Mouse (Mus musculus): ENCODE measurements around the gene Olfm2. TPM values are rescaled to one million over a fixed set of nuclear protein-coding genes. Genes with fewer than 3 reads are reported as not detected.
"Not testable (repeated sequence)": the region's sequence is repeated elsewhere in the genome, so short reads cannot be mapped to it uniquely, and the experiment has no call there.

The Olfm2 gene
- total RNA-seq, 4 experiments from 2014 or later, result 0.16 to 0.32 TPM; not detected in 2

GRCm38 (mm10) chr9:20662325-20662724, 83.8 kb downstream of the Olfm2 start:
- peak in 1 of 2 experiments; percentile 22 for DNase-seq (ENCODE audit: low spot score in 2 of 2)

- peak; percentile 31 to 54 for DNase-seq (ENCODE audit: low spot score in 2 of 2)
These were observed 88.6 kb downstream of the Olfm2 start for GRCm38 (mm10) chr9:20657546-20657945.

- no peak for DNase-seq (ENCODE audit: low spot score in 2 of 2)
These were observed 92.3 kb downstream of the Olfm2 start for GRCm38 (mm10) chr9:20653859-20654258.

GRCm38 (mm10) chr9:20652260-20652658, 93.9 kb downstream of the Olfm2 start:
- no peak for DNase-seq (ENCODE audit: low spot score in 2 of 2)

GRCm38 (mm10) chr9:20651602-20652259, 94.4 kb downstream of the Olfm2 start, which contains the start of gene Pin1:
Pin1 (plus strand) TSS chr9:20652095.
- peak; percentile 94 to 98 for DNase-seq (ENCODE audit: low spot score in 2 of 2)

- DNase-seq (ENCODE audit: low spot score in 2 of 2), result no peak
These were observed 101.0 kb downstream of the Olfm2 start for GRCm38 (mm10) chr9:20645121-20645520.

GRCm38 (mm10) chr9:20644360-20645081, 101.6 kb downstream of the Olfm2 start, which contains the start of gene Fbxl12:
Fbxl12 (minus strand) TSS chr9:20644767.
- DNase-seq (ENCODE audit: low spot score in 2 of 2), result peak; percentile 53 to 60

- no peak for DNase-seq (ENCODE audit: low spot score in 2 of 2)
These were observed 102.4 kb downstream of the Olfm2 start for GRCm38 (mm10) chr9:20643781-20644180.

- DNase-seq (ENCODE audit: low spot score in 2 of 2), result peak; percentile 39 to 57
These were observed 103.2 kb downstream of the Olfm2 start for GRCm38 (mm10) chr9:20642896-20643466.

GRCm38 (mm10) chr9:20642101-20642895, 103.9 kb downstream of the Olfm2 start, which contains the start of gene Ubl5:
Ubl5 (plus strand) TSS chr9:20642878.
- no peak for DNase-seq (ENCODE audit: low spot score in 2 of 2)

- no peak for DNase-seq (ENCODE audit: low spot score in 2 of 2)
These were observed 104.6 kb downstream of the Olfm2 start for GRCm38 (mm10) chr9:20641501-20641900.

- DNase-seq (ENCODE audit: low spot score in 2 of 2), result no peak
These were observed 106.7 kb downstream of the Olfm2 start for GRCm38 (mm10) chr9:20639486-20639885.

GRCm38 (mm10) chr9:20638552-20638951, 107.6 kb downstream of the Olfm2 start:
- DNase-seq (ENCODE audit: low spot score in 2 of 2), result no peak

GRCm38 (mm10) chr9:20636790-20637189, 109.4 kb downstream of the Olfm2 start:
- DNase-seq (ENCODE audit: low spot score in 2 of 2), result no peak

GRCm38 (mm10) chr9:20636256-20636655, 109.9 kb downstream of the Olfm2 start:
- DNase-seq (ENCODE audit: low spot score in 2 of 2), result no peak

- DNase-seq (ENCODE audit: low spot score in 2 of 2), result not testable (repeated sequence)
These were observed 110.5 kb downstream of the Olfm2 start for GRCm38 (mm10) chr9:20635676-20636075.

- DNase-seq (ENCODE audit: low spot score in 2 of 2), result no peak
These were observed 114.8 kb downstream of the Olfm2 start for GRCm38 (mm10) chr9:20631332-20631731.
